Mouse (Mus musculus) layer of hippocampus, adult 2 months (tissue): Measurements from ENCODE around the gene Zbtb12. TPM values are rescaled to one million over a fixed set of nuclear protein-coding genes. Genes with fewer than 3 reads are reported as not detected.

Source experiments
- DNase-seq, 2 experiments: peaks; one replicate each; pipeline ENCODE4 v3.0.0; 2022; ENCODE audit warnings: low spot score in 2 of 2
- H3K27ac ChIP-seq: fragments of 200-600 bp; 2 replicates; pipeline ENCODE4 v1.8.1; 2022
- H3K4me3 ChIP-seq: fragments of 200-600 bp; 2 replicates; pipeline ENCODE4 v1.8.1; 2022; ENCODE audit warnings: mild to moderate bottlenecking
- CTCF ChIP-seq: fragments of 200-600 bp; conservative IDR thresholded peaks from 2 replicates; pipeline ENCODE4 v1.8.1; 2022; ENCODE audit warnings: antibody characterized with exemption, mild to moderate bottlenecking, moderate library complexity
- total RNA-seq, 2 experiments: library from RNA; stranded (reverse); gene quantifications; 2 replicates each; pipeline ENCODE4 v1.2.3; 2021

Zbtb12 gene
- total RNA-seq, 2 experiments from 2014 or later, result 7.5 to 9.0 TPM

DNA sequence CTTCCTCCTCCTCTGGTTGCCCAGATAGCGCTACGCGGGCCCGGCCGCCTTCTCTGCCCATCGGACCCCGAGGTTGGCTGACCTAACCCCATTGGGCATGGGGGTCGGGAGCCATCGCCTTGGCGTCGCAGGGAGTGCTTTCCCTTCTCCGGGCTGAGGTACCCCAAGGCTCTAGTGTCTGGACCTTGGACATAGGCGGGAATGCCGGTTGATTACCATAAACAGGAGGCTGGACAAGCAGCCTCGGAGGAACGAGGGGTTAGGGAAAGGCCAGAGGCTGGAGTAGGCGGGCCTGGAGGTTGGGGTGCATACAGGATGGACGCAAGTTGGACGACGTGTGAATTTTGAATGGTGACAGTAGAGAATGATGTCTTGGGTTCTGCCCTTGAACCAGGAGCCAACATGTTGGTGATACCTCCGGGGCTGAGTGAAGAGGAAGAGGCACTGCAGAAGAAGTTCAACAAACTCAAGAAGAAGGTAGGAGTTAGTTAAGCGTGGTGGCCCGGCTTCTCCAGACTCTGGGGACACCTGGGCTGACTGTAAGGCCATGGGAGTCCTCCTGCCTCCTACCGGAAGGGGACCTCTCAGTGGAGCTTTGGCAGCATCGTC is 28.7 kb upstream of the Zbtb12 start:
- no peak; the same call in 1 of the 2 replicates for TF ChIP-seq CTCF
- Histone ChIP-seq H3K27ac (peak overlapping the region; percentile 89), H3K4me3 (peak overlapping the region; percentile 99)
- DNase-seq, result no peak

DNA sequence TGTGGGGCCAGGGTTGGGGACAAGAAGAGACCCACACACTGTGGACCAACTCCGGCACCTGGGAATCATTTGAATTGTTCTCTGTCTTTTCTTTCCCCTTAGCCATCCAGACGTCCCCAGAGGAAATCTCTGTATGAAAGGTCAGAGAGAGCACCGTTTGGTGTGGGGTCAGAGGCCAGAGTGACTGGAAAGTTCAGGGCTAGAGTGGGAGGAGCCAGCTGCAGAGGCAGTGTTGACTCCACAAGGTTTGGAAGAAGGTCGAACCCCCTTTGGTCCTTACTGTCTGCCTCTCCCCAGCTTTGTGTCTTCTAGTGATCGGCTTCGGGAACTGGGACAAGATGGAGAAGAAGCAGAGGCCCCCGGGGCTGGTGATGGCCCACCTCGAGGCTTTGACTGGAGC is 25.8 kb upstream of the Zbtb12 start:
- no peak overlapping the region for H3K4me3 ChIP-seq
- no peak for TF ChIP-seq CTCF
- no peak overlapping the region for H3K27ac ChIP-seq
- no peak for DNase-seq

DNA sequence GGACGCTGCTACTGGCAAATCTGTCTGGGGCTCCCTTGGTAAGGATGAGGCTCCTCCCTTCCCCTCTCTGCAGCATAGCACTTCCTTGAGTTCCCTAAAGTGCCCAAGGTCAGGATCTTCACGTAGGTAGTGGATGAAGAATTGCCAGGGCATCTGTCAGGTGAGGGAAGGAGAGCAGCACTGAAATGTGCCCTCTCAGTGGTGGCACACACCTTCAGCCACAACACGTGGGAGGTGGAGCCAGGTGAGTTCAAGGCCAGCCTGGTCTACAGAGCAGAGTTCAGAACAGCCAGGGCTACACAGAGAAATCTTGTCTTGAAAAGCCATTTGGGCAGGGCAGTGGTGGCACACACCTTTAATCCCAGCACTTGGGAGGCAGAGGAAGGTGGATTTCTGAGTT is 24.5 kb upstream of the Zbtb12 start:
- no peak for DNase-seq
- H3K27ac ChIP-seq, result no peak overlapping the region
- no peak for TF ChIP-seq CTCF
- no peak overlapping the region for H3K4me3 ChIP-seq

DNA sequence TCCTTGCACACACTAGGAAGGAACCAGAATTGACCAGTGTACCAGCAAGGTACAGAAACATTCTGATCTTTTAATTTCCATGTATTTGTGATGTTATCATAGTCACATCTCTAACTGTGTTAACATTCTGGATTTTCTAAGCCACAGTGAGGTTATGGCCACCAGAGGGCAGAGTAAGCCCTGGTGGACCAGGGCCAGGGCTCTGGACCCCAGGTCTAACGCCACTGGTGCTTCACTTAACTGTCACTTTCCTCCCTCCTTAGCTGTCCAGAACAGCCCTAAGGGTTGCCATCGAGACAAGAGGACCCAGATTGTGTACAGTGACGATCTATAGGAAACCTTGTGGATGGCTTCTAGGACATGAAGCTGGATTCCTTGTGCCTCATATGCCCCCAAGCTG is 23.5 kb upstream of the Zbtb12 start:
- Histone ChIP-seq H3K4me3 (no peak overlapping the region), H3K27ac (no peak overlapping the region)
- DNase-seq, result peak in 1 of 2 experiments; percentile 38
- TF ChIP-seq CTCF, result peak; percentile 94

DNA sequence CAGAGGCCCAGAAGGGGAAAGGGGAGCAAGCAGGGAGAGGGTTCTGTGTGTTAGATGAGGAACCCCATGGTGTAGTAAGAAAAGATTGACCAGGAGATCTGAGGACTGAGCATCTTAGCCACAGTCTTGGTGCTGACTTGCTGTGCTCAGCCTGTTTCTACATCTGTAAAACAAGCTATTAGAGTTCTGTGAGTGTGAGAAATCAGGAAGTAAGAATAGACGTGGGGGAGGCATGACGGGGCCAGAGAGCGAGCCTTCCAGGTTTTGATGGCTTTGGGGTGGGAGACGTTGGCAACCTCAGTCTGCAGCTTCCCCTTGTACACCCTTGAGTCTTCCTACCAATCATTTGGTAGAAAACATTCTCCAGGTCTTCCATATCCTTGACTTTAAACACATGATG is 20.6 kb upstream of the Zbtb12 start:
- no peak for TF ChIP-seq CTCF
- Histone ChIP-seq H3K27ac (no peak overlapping the region), H3K4me3 (no peak overlapping the region)
- no peak for DNase-seq

DNA sequence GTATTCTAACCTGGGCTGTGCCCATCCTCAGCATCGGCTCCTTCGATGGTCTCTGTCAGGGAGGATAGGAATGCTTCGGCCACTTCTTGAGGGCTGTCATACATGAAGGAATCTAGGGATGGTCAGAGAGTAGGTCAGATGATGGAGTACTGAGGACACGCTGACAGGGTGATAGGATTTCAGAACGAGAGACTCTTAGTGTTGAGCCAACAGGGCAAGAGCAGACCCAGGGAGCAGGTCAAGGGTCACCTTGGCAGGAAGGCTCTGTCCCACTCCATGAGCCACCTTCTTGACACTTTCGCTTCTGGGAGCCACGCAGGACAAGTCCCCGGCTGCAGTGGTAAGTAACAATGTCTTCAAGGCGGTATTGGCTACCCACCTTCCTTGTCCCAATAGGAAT is 18.8 kb upstream of the Zbtb12 start:
- DNase-seq, result no peak
- no peak overlapping the region for H3K27ac ChIP-seq
- TF ChIP-seq CTCF, result no peak

DNA sequence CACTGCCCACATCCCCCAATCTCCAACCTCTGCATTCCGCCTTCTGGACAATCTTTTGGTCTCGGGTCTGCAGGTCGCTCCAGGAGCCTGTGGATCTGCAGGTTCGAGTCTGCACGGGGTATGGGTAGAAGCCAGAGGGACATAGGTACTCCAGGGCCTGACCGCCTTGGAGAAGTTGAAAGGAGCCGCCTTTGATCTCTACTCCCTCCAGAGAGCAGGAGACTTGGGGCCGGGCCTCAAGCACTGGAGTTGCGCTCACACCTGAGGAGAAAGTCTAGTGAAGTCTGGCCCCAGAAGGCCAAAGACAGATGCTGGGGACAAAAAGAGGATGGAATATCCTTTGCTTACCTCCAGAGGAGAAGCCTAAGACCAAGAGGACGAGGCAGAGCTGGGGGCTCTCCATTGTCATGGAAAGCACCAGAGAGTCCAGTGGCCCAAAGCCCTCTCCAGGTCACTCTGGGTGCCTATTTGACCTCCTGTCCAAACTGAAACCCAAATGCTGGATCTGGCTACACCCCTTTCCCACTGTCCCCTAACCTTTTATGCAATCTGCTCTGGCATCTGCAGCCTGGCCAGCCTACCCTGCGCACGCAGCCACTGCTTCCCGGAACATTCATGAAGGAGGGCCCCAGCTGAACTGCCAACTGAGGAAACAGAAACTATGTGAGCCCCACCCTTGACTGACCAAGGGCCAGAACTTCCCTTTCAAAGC is 17.4 kb upstream of the Zbtb12 start:
- DNase-seq, result no peak
- Histone ChIP-seq H3K27ac (no peak overlapping the region), H3K4me3 (no peak overlapping the region)
- TF ChIP-seq CTCF, result no peak

More for the DNA sequence above, 18.8 kb upstream of the Zbtb12 start:
- no peak overlapping the region for H3K4me3 ChIP-seq

DNA sequence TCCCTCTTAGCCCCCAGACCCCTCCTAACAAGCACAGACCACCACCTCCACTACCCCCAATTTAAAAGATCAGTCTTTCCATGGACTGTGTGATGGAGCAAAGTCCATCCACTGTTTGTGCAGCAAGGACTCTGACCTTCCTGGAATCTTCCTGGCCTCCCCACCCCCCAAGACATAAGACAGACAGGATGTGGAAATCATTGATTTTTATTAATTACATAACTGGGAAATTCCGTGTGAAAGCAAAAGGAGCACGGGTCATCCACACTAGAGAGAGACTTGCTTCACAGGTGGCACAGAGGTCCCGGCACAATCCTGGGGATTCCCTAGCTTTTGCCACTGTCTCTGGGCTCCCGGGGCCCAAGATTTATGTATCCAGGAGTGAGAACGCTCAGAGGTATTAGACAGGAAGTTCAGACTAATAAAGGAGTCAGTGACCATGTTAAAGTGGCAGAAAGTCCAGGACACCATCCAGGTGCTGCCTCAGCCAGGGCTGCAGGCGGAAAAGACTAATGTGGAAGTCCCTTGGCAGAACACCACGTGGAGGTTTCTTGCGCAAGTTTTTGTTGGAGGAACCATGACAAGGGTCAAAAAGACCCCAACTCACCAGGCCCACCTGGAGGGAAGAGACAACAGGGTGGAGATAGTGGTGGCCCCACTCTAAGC is 16.7 kb upstream of the Zbtb12 start, which contains the start of gene Cfb:
Gene Cfb, minus strand, starts transcription at position 103 of the 666 bp plus-strand sequence.
- Histone ChIP-seq H3K27ac (no peak within 1 kb of the TSS), H3K4me3 (no peak within 1 kb of the TSS)
- no peak for TF ChIP-seq CTCF
- DNase-seq, result no peak

DNA sequence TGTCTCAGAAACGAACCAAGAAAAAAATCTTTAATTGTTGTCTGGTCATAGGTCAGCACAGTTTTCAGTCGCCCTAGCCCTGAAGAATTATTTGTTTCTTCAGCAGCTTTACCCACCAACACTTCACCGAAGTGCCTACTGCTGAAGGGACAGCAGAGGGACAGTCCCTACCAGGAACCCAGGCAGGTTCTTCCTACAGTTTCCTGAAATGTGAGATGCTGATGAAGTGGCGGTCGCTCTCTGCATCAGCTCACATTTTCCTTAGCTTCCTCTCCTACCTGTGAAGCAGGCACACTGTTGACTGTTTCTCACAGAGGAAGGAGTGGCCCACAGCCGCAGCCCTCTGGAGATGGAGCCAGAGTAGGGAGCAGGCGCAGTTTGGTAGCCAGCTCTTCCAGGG is 13.3 kb upstream of the Zbtb12 start:
- H3K4me3 ChIP-seq, result no peak overlapping the region
- TF ChIP-seq CTCF, result no peak
- no peak overlapping the region for H3K27ac ChIP-seq
- DNase-seq, result no peak

DNA sequence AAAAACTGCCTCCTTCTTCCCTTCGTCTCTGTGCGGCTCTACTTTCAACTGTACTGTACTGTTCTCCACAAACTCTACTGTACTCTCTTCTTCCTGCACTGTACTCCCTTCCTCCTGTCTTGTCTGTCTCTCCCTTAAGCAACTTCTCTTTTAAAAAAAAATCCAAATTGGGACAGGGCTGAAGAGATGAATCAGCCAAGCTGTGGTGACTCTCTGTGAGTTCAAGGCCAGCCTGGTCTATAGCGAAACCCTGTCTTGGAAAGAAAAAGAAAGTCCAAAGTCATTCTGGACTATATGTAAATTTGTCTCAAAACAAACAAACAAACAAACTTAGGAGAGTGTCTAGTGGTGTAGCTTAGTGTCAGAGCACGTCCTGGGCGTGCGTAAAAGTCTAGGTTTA is 5.0 kb upstream of the Zbtb12 start:
- no peak for TF ChIP-seq CTCF
- no peak overlapping the region for H3K4me3 ChIP-seq
- no peak overlapping the region for H3K27ac ChIP-seq
- DNase-seq, result no peak

DNA sequence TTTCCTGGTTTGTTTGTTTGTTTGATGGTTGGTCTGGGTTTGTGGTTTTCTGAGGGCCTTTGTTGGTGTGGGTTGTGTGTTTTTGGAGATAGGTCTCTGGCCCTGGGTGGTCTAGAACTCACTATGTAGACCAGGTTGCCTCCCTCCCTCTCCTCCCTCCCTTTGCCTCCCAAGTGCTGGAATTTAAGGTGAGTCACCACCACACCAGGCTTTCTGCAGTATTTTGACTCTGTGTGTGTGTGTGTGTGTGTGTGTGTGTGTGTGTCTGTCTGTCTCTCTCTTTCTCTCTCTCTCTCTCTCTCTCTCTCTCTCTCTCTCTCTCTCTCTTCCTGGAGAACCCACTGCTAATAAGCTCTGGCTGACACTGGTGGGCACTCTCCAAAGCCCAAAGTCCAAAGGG is 1.9 kb downstream of the Zbtb12 start:
- no peak for TF ChIP-seq CTCF
- no peak overlapping the region for H3K4me3 ChIP-seq
- DNase-seq, result no peak
- no peak overlapping the region for H3K27ac ChIP-seq

DNA sequence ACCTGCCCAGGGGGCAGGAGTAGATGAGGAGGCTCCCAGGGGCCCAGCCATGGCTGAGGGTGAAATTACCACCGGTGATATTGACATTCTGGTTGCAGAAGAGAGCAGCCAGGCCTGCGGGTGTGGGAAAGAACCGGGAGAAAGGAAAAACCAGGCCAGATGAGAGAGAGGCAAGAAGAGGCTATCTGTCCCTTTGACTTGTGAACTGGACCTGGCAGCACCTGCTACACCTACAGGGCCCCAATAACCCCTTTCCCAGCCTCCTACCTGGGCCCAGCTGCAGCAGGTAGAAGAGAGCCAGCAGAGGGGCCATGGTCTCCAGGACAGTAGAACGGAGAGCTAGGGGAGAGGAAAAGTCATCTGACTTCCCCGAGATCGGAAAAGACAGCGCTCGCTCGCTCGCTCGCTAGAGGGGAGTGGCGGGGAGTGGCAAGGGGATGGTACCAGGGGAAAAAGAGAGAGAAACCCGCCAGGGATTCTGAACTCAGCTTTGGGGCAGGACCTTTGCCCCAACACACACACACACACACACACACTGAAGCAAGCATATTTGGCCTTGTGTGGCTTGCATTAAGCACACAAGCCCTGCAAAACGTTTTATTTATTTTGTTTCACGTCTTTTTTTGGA is 2.5 kb downstream of the Zbtb12 start, which contains the start of gene Gm20547:
Gene Gm20547, minus strand, starts transcription at position 360 of the 628 bp plus-strand sequence.
- Histone ChIP-seq H3K27ac (no peak within 1 kb of the TSS), H3K4me3 (no peak within 1 kb of the TSS)
- DNase-seq, result no peak
- no peak for TF ChIP-seq CTCF

DNA sequence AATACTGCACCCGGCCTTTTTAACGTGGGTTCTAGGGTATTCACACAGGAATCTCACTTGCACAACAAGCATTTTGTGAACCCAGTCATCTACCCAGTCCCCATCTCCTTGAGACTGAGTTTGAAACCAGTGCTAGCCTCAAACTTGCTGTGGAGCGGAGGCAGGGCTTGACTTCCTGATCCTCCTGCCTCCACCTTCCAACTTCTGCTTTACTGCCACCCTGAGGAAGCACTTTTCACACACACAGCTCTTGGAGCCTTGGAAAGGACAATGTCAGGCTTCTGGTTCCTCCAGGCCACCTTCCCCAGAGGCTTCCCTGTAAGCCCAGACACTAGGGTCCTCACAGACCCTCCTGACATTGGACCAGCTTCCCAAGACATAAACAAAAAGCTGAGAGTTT is 4.0 kb downstream of the Zbtb12 start:
- TF ChIP-seq CTCF, result peak; percentile 34
- no peak for DNase-seq
- Histone ChIP-seq H3K27ac (no peak overlapping the region), H3K4me3 (no peak overlapping the region)
